Mouse (Mus musculus): ENCODE data around the gene Svs5. TPM values are rescaled to one million over a fixed set of nuclear protein-coding genes. Genes with fewer than 3 reads are reported as not detected.

Gene Svs5
- polyA plus RNA-seq, 1 experiment from 2014 or later, result not detected

DNA sequence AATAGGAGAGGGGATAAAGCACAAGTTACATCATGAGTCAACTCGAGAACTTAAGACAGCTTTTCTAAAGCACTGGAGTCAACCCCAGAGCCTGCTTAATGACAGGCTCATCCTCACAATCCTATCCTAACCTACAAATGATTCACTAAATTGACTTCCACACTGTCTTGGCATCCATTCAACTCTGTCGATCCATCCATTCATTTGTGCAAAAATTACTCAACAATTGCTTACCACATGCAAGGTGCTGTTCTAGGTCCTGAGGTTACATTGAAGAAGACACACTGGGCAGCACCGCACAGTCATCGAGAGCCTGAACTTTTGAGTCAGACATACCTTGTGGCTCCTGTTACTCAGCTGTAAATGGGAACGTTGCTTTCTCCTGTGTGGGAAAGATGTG lies 26.5 kb downstream of the Svs5 start:
- WGBS, result 83% methylated on average over 5 of the region's 5 CpGs
- H3K27ac ChIP-seq (ENCODE audit: low read depth, low read length), result no peak overlapping the region
- H3K4me3 ChIP-seq (ENCODE audit: low read depth, low read length), result no peak overlapping the region
- H3K4me2 ChIP-seq (replicated peaks; ENCODE audit: low read depth), result no peak overlapping the region
- no peak for TF ChIP-seq CTCF (IDR thresholded peaks at IDR 0.05; ENCODE audit: low read depth)
- H3K9ac ChIP-seq (ENCODE audit: low read depth, low read length), result no peak overlapping the region
- no peak for ATAC-seq
- H3K9me3 ChIP-seq (ENCODE audit: control insufficient read depth), result no peaks in the 10 kb centered on the region
- H3K27me3 ChIP-seq (replicated peaks; ENCODE audit: control insufficient read depth, insufficient read depth, low read length), result no peaks in the 10 kb centered on the region
- H3K4me1 ChIP-seq (replicated peaks; ENCODE audit: control insufficient read depth, insufficient read depth, low read length), result no peaks in the 10 kb centered on the region
- H3K36me3 ChIP-seq (ENCODE audit: control insufficient read depth, insufficient read depth), result no peaks in the 10 kb centered on the region

DNA sequence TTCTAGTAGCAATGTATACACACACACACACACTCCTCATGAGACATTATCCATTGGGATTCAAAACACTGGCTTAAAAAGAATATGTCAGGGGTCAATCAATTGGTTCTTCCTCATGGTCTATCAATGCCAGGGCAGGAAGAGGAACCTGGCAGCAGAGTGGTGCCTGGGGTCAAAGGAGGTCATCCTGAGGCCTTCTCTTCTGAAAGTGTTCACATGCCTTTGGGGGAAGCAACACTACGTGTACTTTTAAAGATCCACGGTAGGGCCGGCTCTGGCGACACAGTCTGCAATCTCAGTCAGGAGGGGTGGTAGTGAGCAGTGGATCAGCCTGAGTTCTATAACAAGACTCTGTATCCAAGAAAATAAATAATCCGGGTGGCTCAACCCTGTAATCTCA lies 27.1 kb downstream of the Svs5 start:
- Histone ChIP-seq H3K27ac (ENCODE audit: low read depth, low read length) (no peak overlapping the region), H3K4me2 (replicated peaks; ENCODE audit: low read depth) (no peak overlapping the region), H3K27me3 (replicated peaks; ENCODE audit: control insufficient read depth, insufficient read depth, low read length) (no peaks in the 10 kb centered on the region), H3K4me1 (replicated peaks; ENCODE audit: control insufficient read depth, insufficient read depth, low read length) (no peaks in the 10 kb centered on the region), H3K4me3 (ENCODE audit: low read depth, low read length) (no peak overlapping the region), H3K36me3 (ENCODE audit: control insufficient read depth, insufficient read depth) (no peaks in the 10 kb centered on the region), H3K9ac (ENCODE audit: low read depth, low read length) (no peak overlapping the region), H3K9me3 (ENCODE audit: control insufficient read depth) (no peaks in the 10 kb centered on the region)
- ATAC-seq, result no peak
- 69% methylated on average over 5 of the region's 5 CpGs for WGBS
- no peak for TF ChIP-seq CTCF (IDR thresholded peaks at IDR 0.05; ENCODE audit: low read depth)

DNA sequence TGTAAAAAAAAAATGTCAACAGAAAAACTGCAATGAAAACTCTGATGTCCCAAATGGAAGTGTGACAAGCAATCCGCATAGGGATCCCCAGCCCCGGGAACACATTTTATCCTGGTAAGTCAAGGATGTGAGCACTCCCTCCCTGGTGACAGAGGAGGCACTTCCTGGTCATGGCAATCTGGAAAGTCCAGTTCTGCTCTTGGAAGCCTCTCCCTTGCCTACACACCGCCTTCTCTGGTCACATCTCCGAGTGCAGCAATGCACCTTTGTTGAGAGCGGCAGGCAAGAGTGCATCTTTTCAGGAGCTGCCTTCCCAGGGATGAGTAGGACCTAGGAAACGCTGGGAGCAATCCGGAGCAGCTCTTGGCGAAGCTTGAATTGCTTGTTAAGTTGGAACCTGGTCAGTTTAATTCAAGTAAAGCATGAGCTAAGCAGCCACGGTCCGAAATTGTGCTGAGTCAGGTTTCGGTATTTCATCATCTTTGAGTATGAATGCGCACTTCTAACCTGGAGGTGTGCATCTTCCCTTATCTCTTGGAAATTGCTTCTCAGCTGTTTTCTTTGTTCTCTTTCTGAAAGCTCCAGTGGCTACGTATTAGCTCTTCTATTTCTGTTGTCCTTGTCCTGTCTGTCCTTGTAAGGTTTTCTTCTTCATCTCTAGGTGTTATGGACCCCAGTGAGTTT lies 28.6 kb downstream of the Svs5 start:
- no peak overlapping the region for H3K4me2 ChIP-seq (replicated peaks; ENCODE audit: low read depth)
- no peaks in the 10 kb centered on the region for H3K27me3 ChIP-seq (replicated peaks; ENCODE audit: control insufficient read depth, insufficient read depth, low read length)
- H3K9me3 ChIP-seq (ENCODE audit: control insufficient read depth), result no peaks in the 10 kb centered on the region
- H3K27ac ChIP-seq (ENCODE audit: low read depth, low read length), result no peak overlapping the region
- no peak overlapping the region for H3K9ac ChIP-seq (ENCODE audit: low read depth, low read length)
- no peaks in the 10 kb centered on the region for H3K4me1 ChIP-seq (replicated peaks; ENCODE audit: control insufficient read depth, insufficient read depth, low read length)
- TF ChIP-seq CTCF (IDR thresholded peaks at IDR 0.05; ENCODE audit: low read depth), result no peak
- H3K36me3 ChIP-seq (ENCODE audit: control insufficient read depth, insufficient read depth), result no peaks in the 10 kb centered on the region
- WGBS, result 31% methylated on average over 13 of the region's 13 CpGs
- H3K4me3 ChIP-seq (ENCODE audit: low read depth, low read length), result no peak overlapping the region
- no peak for ATAC-seq

GRCm38 (mm10) chr2:164366947-164367346 lies 34.4 kb downstream of the Svs5 start:
- no peaks in the 10 kb centered on the region for H3K36me3 ChIP-seq (ENCODE audit: control insufficient read depth, insufficient read depth)
- 45% methylated on average over 3 of the region's 3 CpGs for WGBS
- H3K27me3 ChIP-seq (replicated peaks; ENCODE audit: control insufficient read depth, insufficient read depth, low read length), result no peaks in the 10 kb centered on the region
- H3K4me2 ChIP-seq (replicated peaks; ENCODE audit: low read depth), result no peak overlapping the region
- no peak overlapping the region for H3K27ac ChIP-seq (ENCODE audit: low read depth, low read length)
- H3K9ac ChIP-seq (ENCODE audit: low read depth, low read length), result no peak overlapping the region
- H3K4me1 ChIP-seq (replicated peaks; ENCODE audit: control insufficient read depth, insufficient read depth, low read length), result no peaks in the 10 kb centered on the region
- no peak overlapping the region for H3K4me3 ChIP-seq (ENCODE audit: low read depth, low read length)
- no peaks in the 10 kb centered on the region for H3K9me3 ChIP-seq (ENCODE audit: control insufficient read depth)
- no peak for ATAC-seq
- TF ChIP-seq CTCF (IDR thresholded peaks at IDR 0.05; ENCODE audit: low read depth), result no peak

DNA sequence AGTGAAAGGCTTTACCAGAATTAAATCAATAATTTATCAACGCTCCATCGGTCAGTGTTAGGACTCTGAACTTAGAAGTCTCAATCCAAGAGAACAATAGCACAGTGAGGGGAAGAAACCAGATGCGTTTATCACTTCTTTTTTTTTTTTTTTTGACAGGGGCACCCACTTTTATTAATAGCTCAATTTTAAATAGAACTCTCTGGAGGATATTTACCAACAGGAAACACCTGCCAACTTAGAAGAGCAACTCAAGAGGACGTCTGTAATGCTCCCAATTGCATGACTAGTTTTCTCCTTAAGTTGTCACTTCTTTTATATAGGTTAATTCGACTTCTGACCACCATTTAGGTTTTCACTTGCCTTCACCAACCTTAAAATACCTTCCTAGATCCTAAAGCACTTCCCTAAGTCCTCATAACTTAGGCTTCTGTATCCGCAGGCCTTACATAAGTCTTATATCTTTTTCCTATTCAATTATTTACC lies 36.1 kb downstream of the Svs5 start:
- Histone ChIP-seq H3K4me2 (replicated peaks; ENCODE audit: low read depth) (no peak overlapping the region), H3K4me1 (replicated peaks; ENCODE audit: control insufficient read depth, insufficient read depth, low read length) (no peaks in the 10 kb centered on the region), H3K27ac (ENCODE audit: low read depth, low read length) (no peak overlapping the region), H3K9me3 (ENCODE audit: control insufficient read depth) (no peaks in the 10 kb centered on the region), H3K36me3 (ENCODE audit: control insufficient read depth, insufficient read depth) (no peaks in the 10 kb centered on the region), H3K4me3 (ENCODE audit: low read depth, low read length) (no peak overlapping the region), H3K9ac (ENCODE audit: low read depth, low read length) (no peak overlapping the region), H3K27me3 (replicated peaks; ENCODE audit: control insufficient read depth, insufficient read depth, low read length) (no peaks in the 10 kb centered on the region)
- TF ChIP-seq CTCF (IDR thresholded peaks at IDR 0.05; ENCODE audit: low read depth), result no peak
- 80% methylated on average over 6 of the region's 6 CpGs for WGBS
- no peak for ATAC-seq

GRCm38 (mm10) chr2:164371371-164371770 lies 38.8 kb downstream of the Svs5 start:
- no peak for ATAC-seq
- WGBS, result 66% methylated on average over 3 of the region's 3 CpGs
- no peak overlapping the region for H3K9ac ChIP-seq (ENCODE audit: low read depth, low read length)
- no peaks in the 10 kb centered on the region for H3K9me3 ChIP-seq (ENCODE audit: control insufficient read depth)
- H3K4me3 ChIP-seq (ENCODE audit: low read depth, low read length), result no peak overlapping the region
- H3K27ac ChIP-seq (ENCODE audit: low read depth, low read length), result no peak overlapping the region
- no peaks in the 10 kb centered on the region for H3K4me1 ChIP-seq (replicated peaks; ENCODE audit: control insufficient read depth, insufficient read depth, low read length)
- H3K4me2 ChIP-seq (replicated peaks; ENCODE audit: low read depth), result no peak overlapping the region
- no peak for TF ChIP-seq CTCF (IDR thresholded peaks at IDR 0.05; ENCODE audit: low read depth)
- no peaks in the 10 kb centered on the region for H3K36me3 ChIP-seq (ENCODE audit: control insufficient read depth, insufficient read depth)
- no peaks in the 10 kb centered on the region for H3K27me3 ChIP-seq (replicated peaks; ENCODE audit: control insufficient read depth, insufficient read depth, low read length)

Measured in intestine, postnatal 0 days (tissue).